Mouse (Mus musculus) liver, adult 2 months (tissue): ENCODE results near the gene Wwox.

Experiments
- CTCF ChIP-seq: fragments of 200-500 bp; IDR thresholded peaks from 2 replicates; pipeline ENCODE4 v1.5.1; 2011; ENCODE audit warnings: low read depth, low read length, control low read depth
- POLR2A ChIP-seq: fragments of 200-500 bp; IDR thresholded peaks from 2 replicates; pipeline ENCODE4 v1.6.1; 2011; ENCODE audit warnings: low read length, control low read depth; ENCODE audit not compliant: insufficient read depth; ENCODE audit errors: extremely low read depth

GRCm38 (mm10) chr8:115089744-115090143, 650.3 kb downstream of the Wwox start:
- TF ChIP-seq POLR2A = no peak
- no peak for TF ChIP-seq CTCF
